Mouse (Mus musculus): ENCODE measurements around the gene Cltb. TPM values are rescaled to one million over a fixed set of nuclear protein-coding genes. Genes with fewer than 3 reads are reported as not detected.

The Cltb gene
- total RNA-seq, 2 experiments from 2014 or later: 6.1 to 11.0 TPM

DNA sequence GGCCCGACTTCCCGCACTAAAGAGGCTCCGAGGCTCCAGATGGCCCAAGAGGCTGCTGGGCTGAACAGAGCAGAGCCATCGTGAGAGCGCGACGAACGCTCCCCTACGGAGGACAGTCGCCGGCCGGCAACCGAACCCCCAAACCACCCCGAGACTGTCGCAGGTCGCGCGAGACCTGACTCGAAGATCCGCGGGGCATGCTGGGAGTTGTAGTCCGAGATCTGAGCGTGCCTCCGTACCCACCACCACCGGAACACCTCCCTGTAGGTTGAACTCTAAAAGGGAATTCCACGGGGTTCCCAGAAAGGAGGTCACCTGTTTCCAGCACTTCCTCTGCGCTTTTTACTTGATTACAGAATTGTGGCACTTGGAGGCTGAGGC is 46.0 kb downstream of the Cltb start, which contains the start of gene 4833439L19Rik:
TSS of gene 4833439L19Rik (minus strand) at position 235 of the 381 bp plus-strand sequence.
- ATAC-seq (replicated peaks; ENCODE audit: poor library complexity): peak; percentile 96

DNA sequence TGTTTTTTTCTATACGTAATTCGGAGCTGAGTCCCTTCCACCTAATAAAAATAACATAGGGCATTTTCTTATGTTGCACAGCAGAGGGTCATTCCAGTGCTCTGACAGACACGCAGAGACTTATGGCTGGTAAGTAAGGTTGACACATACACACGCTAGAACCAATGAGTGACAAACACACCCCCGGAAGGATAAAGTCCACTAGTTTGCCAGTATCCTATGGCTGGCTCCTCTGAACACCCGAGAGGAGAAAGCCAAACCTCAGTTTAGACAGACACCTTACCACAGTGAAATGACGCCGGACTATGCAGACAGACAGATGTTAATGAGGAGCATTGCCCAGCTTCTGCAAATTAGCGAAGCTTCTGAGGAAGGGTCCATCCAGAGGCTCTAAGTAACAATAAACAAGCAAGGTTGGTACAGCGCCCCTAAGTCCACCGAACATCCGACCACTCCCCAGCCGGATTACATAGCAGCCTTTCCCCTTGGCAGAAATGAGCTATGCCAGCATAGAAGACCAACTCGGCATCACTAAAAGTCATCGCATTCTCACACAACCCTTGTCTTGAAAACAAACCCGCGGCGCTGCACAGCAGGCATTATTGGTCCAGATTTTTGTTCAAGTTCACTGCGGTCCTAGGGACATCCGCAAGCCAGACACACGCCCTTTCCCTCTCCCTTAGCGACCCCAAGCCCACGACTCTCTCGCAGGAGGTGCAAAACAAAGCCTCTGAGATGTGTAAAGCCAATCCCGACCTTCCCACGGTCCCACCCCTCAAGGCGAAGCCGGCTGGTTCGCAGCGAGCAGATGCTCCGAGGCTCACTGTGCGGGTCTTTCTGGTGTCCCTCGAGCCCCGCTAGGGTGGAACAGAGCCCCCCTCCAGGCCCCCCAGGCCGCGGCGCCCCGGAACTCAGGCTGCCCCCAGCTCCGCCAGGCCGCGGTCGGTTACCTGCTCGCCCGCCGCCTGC is 46.6 kb downstream of the Cltb start:
- no peak for ATAC-seq (replicated peaks; ENCODE audit: poor library complexity)

DNA sequence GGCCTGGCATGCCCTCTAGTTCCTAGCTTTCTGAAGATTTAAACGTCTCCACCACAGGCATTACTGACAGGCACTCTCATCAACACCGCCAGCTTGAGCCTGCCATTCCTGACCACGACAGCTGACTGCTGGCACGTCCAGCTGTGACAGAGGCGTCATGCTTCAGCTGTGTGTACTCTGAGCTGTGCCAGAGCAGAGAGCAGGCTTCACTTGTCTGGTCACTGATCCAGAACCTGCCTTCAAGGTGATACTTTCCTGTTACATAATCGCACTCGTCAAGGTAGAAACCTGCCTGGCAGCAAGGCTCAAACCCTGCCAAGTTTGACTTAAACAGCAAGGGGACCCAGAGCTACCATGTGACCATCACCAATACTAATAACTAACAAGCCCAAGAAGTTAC is 48.6 kb downstream of the Cltb start:
- no peak for ATAC-seq (replicated peaks; ENCODE audit: poor library complexity)

DNA sequence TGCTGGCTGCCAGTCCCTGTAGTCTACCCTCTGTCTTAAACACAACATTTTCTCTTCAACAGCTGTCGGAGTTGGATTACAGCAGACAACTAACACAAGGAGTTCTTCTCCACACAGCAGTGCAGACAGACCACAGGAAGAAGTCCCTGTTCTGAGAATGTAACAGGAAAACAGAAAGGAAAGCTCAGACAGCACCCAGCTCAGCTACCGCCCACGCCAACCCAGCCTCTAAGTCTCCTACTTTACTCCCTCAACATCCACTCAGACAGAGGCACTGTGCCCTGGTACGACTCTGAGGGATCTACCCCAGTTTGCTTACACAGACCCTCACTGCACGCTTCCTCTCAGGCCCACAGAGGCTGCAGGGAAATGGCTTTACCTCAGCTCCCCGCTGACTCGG is 50.5 kb downstream of the Cltb start:
- ATAC-seq (replicated peaks; ENCODE audit: poor library complexity): no peak

DNA sequence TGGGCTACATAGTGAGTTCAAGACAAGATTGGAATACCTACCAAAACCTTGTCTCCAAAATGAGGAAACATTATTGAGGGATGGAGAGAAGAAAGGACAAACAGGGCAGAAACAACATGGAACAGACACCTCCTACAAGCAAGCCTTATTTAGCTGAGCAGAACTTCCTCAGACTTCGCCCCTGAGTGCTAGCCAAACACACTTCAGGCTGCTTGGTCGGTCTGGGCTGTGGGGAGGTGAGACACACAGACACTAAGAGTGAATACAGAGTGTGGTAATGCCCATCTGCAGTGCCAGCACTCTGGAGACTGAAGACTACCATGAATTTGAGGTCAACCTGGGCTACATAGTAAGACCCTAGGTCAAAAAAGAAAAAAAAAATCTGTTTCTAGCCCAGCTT is 51.5 kb downstream of the Cltb start:
- ATAC-seq (replicated peaks; ENCODE audit: poor library complexity): no peak

DNA sequence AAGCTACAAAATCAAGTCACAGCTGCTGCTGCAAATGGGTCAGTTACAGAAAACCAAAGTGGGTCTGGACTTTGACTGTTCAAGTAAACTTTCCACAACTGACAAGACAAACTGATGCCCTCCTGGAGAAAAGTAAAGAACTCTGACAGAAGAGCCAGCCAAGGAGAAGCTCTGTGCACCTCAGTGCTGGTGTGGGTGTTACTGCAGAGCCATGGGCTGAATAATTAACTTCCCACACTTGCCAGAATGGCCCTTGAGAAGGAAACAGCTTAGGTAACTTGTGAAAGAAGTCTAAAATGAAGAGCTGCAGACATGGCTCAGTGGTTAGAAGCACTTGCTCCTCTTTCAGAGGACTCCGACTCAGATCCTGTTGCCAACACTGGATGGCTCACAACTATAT is 53.5 kb downstream of the Cltb start:
- ATAC-seq (replicated peaks; ENCODE audit: poor library complexity): no peak

DNA sequence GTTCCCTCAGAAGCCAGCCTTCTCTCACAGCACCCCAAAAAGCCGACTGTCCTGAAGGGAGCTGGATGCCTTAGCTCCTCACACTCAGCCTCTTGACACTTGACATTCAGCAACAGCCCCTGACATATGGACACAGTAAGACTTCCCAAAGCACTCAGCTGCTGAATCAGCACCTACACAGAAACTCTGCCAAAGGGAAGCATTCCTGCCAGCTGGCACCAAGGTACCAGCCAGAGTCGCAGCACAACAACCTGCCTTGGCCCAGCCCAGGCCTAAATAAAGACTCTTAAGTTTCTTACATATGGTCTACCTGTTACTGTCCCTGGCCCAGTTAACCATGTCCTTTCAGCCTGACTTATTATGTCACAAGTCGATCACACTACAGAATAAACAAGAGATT is 54.3 kb downstream of the Cltb start:
- no peak for ATAC-seq (replicated peaks; ENCODE audit: poor library complexity)

DNA sequence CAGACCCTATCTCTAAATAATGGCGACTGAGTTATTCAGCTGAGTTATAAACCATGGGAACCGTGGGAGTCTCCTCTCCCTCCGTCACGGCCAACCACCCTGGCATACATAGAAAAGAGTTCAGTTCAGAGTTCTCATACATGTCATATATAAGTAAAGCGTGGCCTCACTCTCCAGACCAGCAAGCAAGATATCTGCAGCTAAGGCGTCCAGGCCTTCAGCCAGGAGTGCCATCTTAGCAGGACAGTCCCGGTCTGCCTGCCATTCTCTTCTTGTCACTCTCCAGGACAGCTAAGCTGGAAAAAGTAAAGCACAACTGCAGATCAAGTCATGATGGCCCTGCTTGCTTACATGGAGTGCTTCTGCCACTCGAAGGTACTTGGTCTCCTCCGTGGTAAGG is 55.0 kb downstream of the Cltb start:
- no peak for ATAC-seq (replicated peaks; ENCODE audit: poor library complexity)

DNA sequence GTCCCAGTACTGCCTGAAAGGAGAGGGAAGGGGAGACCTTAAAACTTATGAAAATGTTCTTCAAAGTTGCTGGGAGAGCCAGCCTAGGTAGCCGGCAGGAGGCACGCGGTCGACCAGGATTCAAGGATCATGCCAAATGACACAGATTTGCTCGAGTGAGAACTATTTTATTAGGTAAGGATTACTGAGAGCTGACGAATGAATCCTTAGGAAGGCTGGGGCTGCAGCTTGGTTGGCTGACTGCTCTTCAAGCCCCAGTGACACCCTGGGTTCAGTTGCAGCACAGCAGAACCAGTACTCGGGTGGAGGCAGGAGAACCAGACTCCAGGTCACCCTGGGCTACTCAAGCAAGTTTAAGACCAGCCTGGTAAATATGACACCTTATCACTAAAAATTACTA is 63.1 kb downstream of the Cltb start:
- no peak for ATAC-seq (replicated peaks; ENCODE audit: poor library complexity)

Other genes with a start within 250 kb of the Cltb start
- gene Cplx2, start 240.0 kb downstream of the Cltb start, total RNA-seq (2015): 0.10 and 0.54 TPM in 2 replicates
- 0.14 TPM in 1 of 2 replicates, not detected in the other for gene Cplx2, start 240.0 kb downstream of the Cltb start, total RNA-seq (2017)
- 24.8 and 25.9 TPM in 2 replicates for gene Thoc3, start 142.5 kb downstream of the Cltb start, total RNA-seq (2015)
- gene Thoc3, start 142.5 kb downstream of the Cltb start, total RNA-seq (2017): 40.3 and 47.1 TPM in 2 replicates
- 13.6 and 22.0 TPM in 2 replicates for gene Simc1, start 107.6 kb downstream of the Cltb start, total RNA-seq (2015)
- 4.0 and 7.0 TPM in 2 replicates for gene Simc1, start 107.6 kb downstream of the Cltb start, total RNA-seq (2017)
- 56.2 and 56.5 TPM in 2 replicates for gene 4833439L19Rik, start 45.9 kb downstream of the Cltb start, total RNA-seq (2015)
- 30.0 and 37.5 TPM in 2 replicates for gene 4833439L19Rik, start 45.9 kb downstream of the Cltb start, total RNA-seq (2017)
- gene Arl10, start 36.3 kb downstream of the Cltb start, total RNA-seq (2015): 9.7 and 15.7 TPM in 2 replicates
- 9.5 and 14.0 TPM in 2 replicates for gene Arl10, start 36.3 kb downstream of the Cltb start, total RNA-seq (2017)
- gene Nop16, start 21.3 kb downstream of the Cltb start, total RNA-seq (2015): 54.2 and 59.3 TPM in 2 replicates
- 69.7 and 104 TPM in 2 replicates for gene Nop16, start 21.3 kb downstream of the Cltb start, total RNA-seq (2017)
- gene Higd2a, start 21.1 kb downstream of the Cltb start, total RNA-seq (2015): 101 and 120 TPM in 2 replicates
- gene Higd2a, start 21.1 kb downstream of the Cltb start, total RNA-seq (2017): 51.6 and 87.6 TPM in 2 replicates
- gene Faf2, start 10.4 kb upstream of the Cltb start, total RNA-seq (2015): 40.8 and 43.9 TPM in 2 replicates
- 37.4 and 38.6 TPM in 2 replicates for gene Faf2, start 10.4 kb upstream of the Cltb start, total RNA-seq (2017)
- 47.2 and 49.6 TPM in 2 replicates for gene Rnf44, start 82.6 kb upstream of the Cltb start, total RNA-seq (2015)
- gene Rnf44, start 82.6 kb upstream of the Cltb start, total RNA-seq (2017): 16.8 and 19.4 TPM in 2 replicates
- gene Cdhr2, start 90.1 kb upstream of the Cltb start, total RNA-seq (2015): not detected in 2 replicates
- gene Cdhr2, start 90.1 kb upstream of the Cltb start, total RNA-seq (2017): not detected in 2 replicates
- not detected in 2 replicates for gene Gprin1, start 138.5 kb upstream of the Cltb start, total RNA-seq (2015)
- not detected in 2 replicates for gene Gprin1, start 138.5 kb upstream of the Cltb start, total RNA-seq (2017)
- gene Sncb, start 155.3 kb upstream of the Cltb start, total RNA-seq (2015): not detected in 2 replicates
- not detected in 2 replicates for gene Sncb, start 155.3 kb upstream of the Cltb start, total RNA-seq (2017)
- not detected in 2 replicates for gene Eif4e1b, start 172.7 kb upstream of the Cltb start, total RNA-seq (2015)
- gene Eif4e1b, start 172.7 kb upstream of the Cltb start, total RNA-seq (2017): not detected in 2 replicates
- gene Tspan17, start 178.0 kb upstream of the Cltb start, total RNA-seq (2015): 0.30 and 0.73 TPM in 2 replicates
- gene Tspan17, start 178.0 kb upstream of the Cltb start, total RNA-seq (2017): 0.71 and 3.0 TPM in 2 replicates

Data from megakaryocyte progenitor cell, adult 5-6 weeks (primary cell).